Mouse (Mus musculus) G1E (cell line): ENCODE data around the gene Bach2.

Experiments
- CTCF ChIP-seq: IDR thresholded peaks from 2 replicates; pipeline ENCODE4 v1.5.1; 2012; ENCODE audit warnings: low read depth, low read length, inconsistent platforms, mixed read lengths
- GATA1 ChIP-seq: IDR thresholded peaks from 2 replicates; pipeline ENCODE4 v1.6.1; 2012; ENCODE audit warnings: borderline replicate concordance, low read length, inconsistent platforms, mixed read lengths
- GATA2 ChIP-seq: IDR thresholded peaks from 2 replicates; pipeline ENCODE4 v1.6.1; 2012; ENCODE audit warnings: low read depth, low read length, inconsistent platforms, borderline replicate concordance
- POLR2AphosphoS5 ChIP-seq: IDR thresholded peaks from 2 replicates; pipeline ENCODE4 v1.6.1; 2012; ENCODE audit warnings: low read depth, low read length, inconsistent platforms; ENCODE audit not compliant: insufficient replicate concordance
- TAL1 ChIP-seq: conservative IDR thresholded peaks from 2 replicates; pipeline ENCODE4 v1.6.1; 2012; ENCODE audit warnings: low read depth, low read length, inconsistent platforms, mixed read lengths

GRCm38 (mm10) chr4:32463065-32463464 is 224.5 kb downstream of the Bach2 start:
- TF ChIP-seq CTCF (no peak), TAL1 (no peak), GATA1 (no peak), GATA2 (no peak), POLR2AphosphoS5 (no peak)
